Mouse (Mus musculus): ENCODE data around the gene Atp2c2. TPM values are rescaled to one million over a fixed set of nuclear protein-coding genes. Genes with fewer than 3 reads are reported as not detected.
A peak's percentile ranks its signal among the peaks of the same experiment; 100 is the strongest.

Gene Atp2c2
- total RNA-seq, 1 experiment from 2014 or later, result 0.67 TPM

- no peak for DNase-seq
Measured at GRCm38 (mm10) chr8:119784676-119785075, 84.9 kb downstream of the Atp2c2 start.

GRCm38 (mm10) chr8:119785764-119786405 lies 86.1 kb downstream of the Atp2c2 start:
- no peak for DNase-seq

GRCm38 (mm10) chr8:119786871-119787270 lies 87.1 kb downstream of the Atp2c2 start:
- no peak for DNase-seq

- no peak for DNase-seq
Measured at GRCm38 (mm10) chr8:119787341-119787740, 87.5 kb downstream of the Atp2c2 start.

- no peak for DNase-seq
Measured at GRCm38 (mm10) chr8:119788607-119789381, 89.0 kb downstream of the Atp2c2 start.

GRCm38 (mm10) chr8:119789581-119789980 lies 89.8 kb downstream of the Atp2c2 start:
- DNase-seq, result no peak

- DNase-seq, result peak; percentile 70
Measured at GRCm38 (mm10) chr8:119791804-119792704, 92.2 kb downstream of the Atp2c2 start.

GRCm38 (mm10) chr8:119794689-119795088 lies 94.9 kb downstream of the Atp2c2 start:
- DNase-seq, result no peak

- no peak for DNase-seq
Measured at GRCm38 (mm10) chr8:119795651-119796050, 95.8 kb downstream of the Atp2c2 start.

GRCm38 (mm10) chr8:119798170-119798964 lies 98.6 kb downstream of the Atp2c2 start:
- DNase-seq, result peak; percentile 23

GRCm38 (mm10) chr8:119798965-119799264 lies 99.1 kb downstream of the Atp2c2 start:
- no peak for DNase-seq

GRCm38 (mm10) chr8:119801168-119801567 lies 101.4 kb downstream of the Atp2c2 start:
- DNase-seq, result no peak

GRCm38 (mm10) chr8:119802592-119802991 lies 102.8 kb downstream of the Atp2c2 start:
- DNase-seq, result no peak

- DNase-seq, result no peak
Measured at GRCm38 (mm10) chr8:119805275-119805674, 105.5 kb downstream of the Atp2c2 start.

- peak; percentile 78 for DNase-seq
Measured at GRCm38 (mm10) chr8:119806422-119807263, 106.8 kb downstream of the Atp2c2 start.

Other genes starting within 250 kb of the Atp2c2 start
- not detected in 2 replicates for gene Slc38a8, start 198.3 kb upstream of the Atp2c2 start, total RNA-seq (2021)
- 109 and 122 TPM in 2 replicates for gene Mbtps1, start 141.3 kb upstream of the Atp2c2 start, total RNA-seq (2021)
- 40.0 and 64.0 TPM in 2 replicates for gene Hsdl1, start 124.8 kb upstream of the Atp2c2 start, total RNA-seq (2021)
- 0.15 TPM in 1 of 2 replicates, not detected in the other for gene Dnaaf1, start 124.8 kb upstream of the Atp2c2 start, total RNA-seq (2021)
- gene Taf1c, start 94.8 kb upstream of the Atp2c2 start, total RNA-seq (2021), result 14.0 and 15.7 TPM in 2 replicates
- gene Adad2, start 87.3 kb upstream of the Atp2c2 start, total RNA-seq (2021), result not detected in 2 replicates
- 0.30 and 0.52 TPM in 2 replicates for gene Kcng4, start 64.3 kb upstream of the Atp2c2 start, total RNA-seq (2021)
- gene Wfdc1, start 33.6 kb upstream of the Atp2c2 start, total RNA-seq (2021), result 4.6 and 6.1 TPM in 2 replicates
- gene Tldc1, start 78.4 kb downstream of the Atp2c2 start, total RNA-seq (2021), result 11.3 and 22.1 TPM in 2 replicates
- gene Cotl1, start 140.5 kb downstream of the Atp2c2 start, total RNA-seq (2021), result 38.3 and 40.8 TPM in 2 replicates
- gene Klhl36, start 162.3 kb downstream of the Atp2c2 start, total RNA-seq (2021), result 6.9 and 13.5 TPM in 2 replicates
- gene Usp10, start 210.4 kb downstream of the Atp2c2 start, total RNA-seq (2021), result 110 and 153 TPM in 2 replicates
- gene Gm20388, start 210.8 kb downstream of the Atp2c2 start, total RNA-seq (2021), result 3.6 and 27.1 TPM in 2 replicates